Mouse (Mus musculus) left cerebral cortex, adult 18-20 months (tissue): ENCODE results near the gene Ranbp1. TPM values are rescaled to one million over a fixed set of nuclear protein-coding genes. Genes with fewer than 3 reads are reported as not detected.
"Not testable (repeated sequence)": the region's sequence is repeated elsewhere in the genome, so short reads cannot be mapped to it uniquely, and the experiment has no call there.

Experiments
- DNase-seq, 2 experiments: peaks; one replicate each; pipeline ENCODE4 v3.0.0; 2021 to 2022; ENCODE audit warnings: low spot score in 2 of 2, mixed read lengths in 1 of 2
- long read RNA-seq, 2 experiments: library from polyadenylated mRNA; stranded (forward); transcript quantifications; one replicate each; pipeline ENCODE4 v2.0.0; 2021
- total RNA-seq, 2 experiments: library from RNA; stranded (reverse); gene quantifications; 2 replicates each; pipeline ENCODE4 v1.2.3; 2021

Gene Ranbp1
- 10 to 100 TPM; 85.5 to 91.0 TPM for total RNA-seq
- long read RNA-seq, experiment 1, transcript Ranbp1-202 (6 exons, 1,085 nt) = major isoform, 169 of 179 reads
- long read RNA-seq, experiment 1, partial matches to known transcripts = 4 of 179 reads
- long read RNA-seq, experiment 1, other reads (novel, unspliced or antisense) = 6 of 179 reads
- long read RNA-seq, experiment 2, transcript Ranbp1-202 (6 exons, 1,085 nt) = major isoform, 150 of 162 reads
- long read RNA-seq, experiment 2, partial matches to known transcripts = 2 of 162 reads
- long read RNA-seq, experiment 2, other reads (novel, unspliced or antisense) = 10 of 162 reads

DNA sequence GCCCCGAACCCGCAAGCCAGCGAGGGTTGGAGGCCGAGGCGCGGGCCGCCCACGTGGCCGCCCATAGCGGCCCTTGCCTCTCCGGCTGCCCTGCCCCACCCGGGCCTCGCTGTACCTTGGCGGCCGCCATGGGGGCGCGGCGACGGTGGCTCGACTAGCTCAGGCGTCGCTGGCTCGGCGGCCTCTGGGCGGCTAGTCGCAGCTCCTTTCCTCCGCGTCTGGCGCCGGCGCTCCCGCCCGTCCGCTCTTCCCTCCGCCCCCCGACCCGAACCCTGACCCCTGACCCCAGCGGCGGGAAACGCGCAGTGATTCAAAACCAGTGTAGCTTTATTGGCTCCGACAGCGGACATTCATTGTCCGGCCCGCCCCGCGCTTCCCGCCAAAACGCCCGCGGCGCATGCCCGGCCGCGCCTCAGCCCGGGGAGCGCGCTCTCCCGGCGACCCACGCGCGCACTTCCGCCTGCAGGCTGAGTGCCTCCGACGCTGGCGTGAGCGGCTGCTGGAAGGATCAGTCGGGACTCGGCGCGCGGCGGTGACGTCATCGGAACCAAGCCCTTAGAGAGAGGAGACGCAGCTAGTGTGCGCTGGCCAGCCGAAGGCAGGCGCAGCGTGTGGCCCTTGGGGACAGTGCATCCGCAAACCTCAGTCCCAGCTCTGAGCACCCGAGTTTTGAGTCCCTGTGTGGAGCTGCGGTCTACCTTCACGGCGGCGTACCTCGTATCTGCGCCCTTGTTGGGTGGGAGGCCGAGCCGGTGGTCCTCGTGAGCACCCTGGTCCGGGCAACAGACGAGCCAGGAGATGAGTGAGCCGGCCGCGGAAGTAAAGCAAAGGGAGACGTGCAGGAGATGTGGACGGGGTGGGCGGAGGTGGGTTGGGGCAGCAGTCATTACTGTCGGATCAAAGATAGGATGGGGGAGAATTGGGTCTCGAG, at the start of gene Ranbp1, which contains the start of gene Trmt2a:
Ranbp1 (minus strand) TSS at position 300 of the 931 bp plus-strand sequence.
Trmt2a (plus strand) TSS at position 247 of the 931 bp plus-strand sequence.
- peak; percentile 99 for DNase-seq

DNA sequence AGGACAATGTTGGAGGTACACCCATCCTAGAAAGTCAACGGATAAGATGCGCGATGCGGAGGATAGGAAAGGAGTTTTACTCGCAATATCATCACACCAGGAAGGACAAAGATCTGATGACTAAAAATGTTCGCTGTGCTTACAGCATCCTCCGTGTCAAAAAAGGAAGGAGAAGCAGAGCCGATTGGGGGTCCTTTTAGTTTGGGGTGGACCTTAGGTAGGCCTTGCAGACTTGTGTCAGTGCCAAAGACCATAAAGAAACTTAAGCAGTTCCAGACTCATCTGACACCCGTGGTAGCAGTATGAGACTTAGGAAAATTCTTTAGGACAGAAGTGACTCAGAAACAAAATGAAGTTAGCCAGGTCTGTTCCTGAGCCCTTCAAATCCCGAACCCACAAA, 41.1 kb upstream of the Ranbp1 start:
- DNase-seq = not testable (repeated sequence)

DNA sequence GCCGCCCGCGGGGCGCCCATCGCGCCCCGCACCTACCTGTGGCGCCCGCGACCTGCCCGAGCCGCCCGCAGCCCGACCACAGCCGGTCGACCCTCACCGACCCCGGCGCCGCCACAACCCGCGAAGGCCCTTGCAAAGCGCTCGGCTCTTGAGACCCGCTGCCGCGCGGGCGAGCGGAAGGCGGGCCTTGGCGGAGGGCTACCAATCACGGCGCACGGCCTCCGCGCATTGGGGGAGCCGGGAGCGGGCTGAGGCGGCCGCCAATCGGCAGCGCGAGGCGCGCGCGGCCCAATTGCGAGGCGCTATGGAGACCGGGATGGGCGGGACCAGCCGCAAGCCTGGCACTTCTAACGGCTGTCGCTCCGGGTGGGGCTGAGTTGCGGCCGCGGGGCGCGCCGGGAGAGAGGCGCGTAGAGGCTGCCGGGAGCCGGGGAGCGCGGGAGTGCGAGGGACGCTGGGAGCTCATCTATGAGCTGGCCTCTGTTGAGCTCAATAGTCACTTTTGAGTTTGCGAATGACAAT, 40.6 kb upstream of the Ranbp1 start, which contains the start of gene Dgcr8:
Dgcr8 (minus strand) TSS at position 180 of the 522 bp plus-strand sequence.
- peak; percentile 96 to 99 for DNase-seq

DNA sequence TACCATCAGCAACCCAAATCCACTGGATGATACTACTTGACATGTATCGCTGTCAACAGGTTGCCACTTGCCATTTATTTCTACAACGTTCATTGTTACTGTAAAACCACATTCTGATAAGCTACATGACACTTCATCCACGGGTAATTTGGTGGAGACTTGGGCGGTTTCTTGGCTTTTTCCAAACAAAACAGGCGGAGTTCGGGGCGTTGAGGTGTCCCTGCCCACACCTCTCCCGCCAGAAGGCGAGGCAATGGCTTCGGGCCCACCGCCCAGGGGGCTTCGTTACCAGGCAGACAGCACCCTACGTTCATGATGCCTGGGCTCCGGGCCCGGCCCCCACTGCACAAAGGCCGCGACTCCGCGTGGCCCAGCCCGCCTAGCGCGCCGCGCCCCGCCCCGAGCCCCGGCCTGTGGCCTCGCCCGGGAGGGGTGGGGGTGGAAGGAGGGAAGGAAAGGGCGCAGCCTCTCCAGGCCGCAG, 40.1 kb upstream of the Ranbp1 start:
- DNase-seq = no peak

DNA sequence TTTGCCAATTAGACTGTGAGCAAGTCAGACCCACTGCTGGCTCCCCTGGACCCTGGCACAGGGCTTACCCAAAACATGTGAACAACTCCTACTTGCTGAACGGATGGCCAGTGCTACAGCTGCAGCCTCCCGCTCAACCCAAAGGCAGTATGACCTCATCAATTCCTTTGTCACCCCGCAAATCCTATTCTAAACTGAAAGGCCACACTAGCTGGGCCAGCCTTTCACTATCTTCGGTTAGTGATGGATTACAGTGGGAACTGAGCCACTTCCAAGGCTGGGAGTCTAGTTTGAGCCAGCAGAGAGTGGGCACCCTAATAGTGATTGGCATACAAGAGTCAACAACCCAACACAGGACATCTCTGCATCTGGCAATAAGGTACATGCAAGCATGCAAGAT, 39.6 kb upstream of the Ranbp1 start:
- DNase-seq = no peak

DNA sequence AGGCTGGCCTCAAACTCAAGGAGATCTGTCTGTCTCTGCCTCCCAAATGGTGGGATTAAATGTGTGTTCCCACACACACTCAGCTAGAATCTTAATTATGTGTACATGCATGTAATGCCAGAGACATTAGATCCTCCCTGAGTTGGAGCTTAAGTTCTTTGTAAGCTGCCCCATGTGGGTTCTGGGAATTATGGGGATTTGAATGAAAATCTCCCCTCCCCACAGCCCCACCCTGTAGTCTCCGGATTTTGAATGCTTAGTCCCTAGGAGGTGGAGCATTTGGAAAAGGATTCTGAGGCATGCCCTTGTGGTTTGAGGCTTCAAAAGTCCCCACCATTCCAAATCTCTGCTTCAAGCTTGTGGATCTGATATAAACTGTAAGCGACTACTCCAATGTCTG, 26.6 kb upstream of the Ranbp1 start:
- no peak for DNase-seq

DNA sequence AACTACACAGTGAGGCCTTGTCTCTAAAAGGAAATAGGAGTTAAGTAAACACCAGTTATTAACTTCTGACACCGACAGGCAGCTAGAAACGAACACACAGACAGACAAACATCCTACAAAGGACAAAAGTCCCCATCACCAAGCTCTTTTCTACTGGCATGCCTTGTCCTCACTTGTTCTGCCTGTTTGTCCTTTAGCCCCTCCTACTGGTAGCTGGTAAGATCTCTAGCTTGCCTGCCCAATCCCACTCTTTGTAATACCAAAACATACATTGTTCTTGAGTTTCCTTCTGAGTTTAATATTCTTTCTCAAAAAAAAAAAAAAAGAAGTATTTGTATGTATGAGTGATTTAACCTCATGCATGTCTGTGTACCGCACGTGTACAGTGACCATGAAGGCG, 19.6 kb upstream of the Ranbp1 start:
- DNase-seq = no peak

DNA sequence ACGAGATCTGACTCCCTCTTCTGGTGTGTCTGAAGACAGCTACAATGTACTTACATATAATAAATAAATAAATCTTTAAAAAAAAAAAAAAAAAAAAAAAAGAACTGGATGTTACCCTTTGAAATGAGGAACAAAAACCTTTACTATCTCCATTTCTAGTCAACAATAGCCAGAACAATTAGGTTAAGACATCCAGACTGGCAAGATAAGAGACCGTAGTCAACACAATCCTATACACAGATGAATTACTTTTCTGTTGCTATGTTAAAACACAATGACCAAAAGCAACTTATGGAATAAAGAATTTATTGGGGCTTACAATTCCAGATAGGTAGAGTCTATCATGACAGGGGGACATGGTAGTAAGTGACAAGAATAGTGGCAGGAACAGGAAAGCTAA, 16.5 kb upstream of the Ranbp1 start:
- no peak for DNase-seq

DNA sequence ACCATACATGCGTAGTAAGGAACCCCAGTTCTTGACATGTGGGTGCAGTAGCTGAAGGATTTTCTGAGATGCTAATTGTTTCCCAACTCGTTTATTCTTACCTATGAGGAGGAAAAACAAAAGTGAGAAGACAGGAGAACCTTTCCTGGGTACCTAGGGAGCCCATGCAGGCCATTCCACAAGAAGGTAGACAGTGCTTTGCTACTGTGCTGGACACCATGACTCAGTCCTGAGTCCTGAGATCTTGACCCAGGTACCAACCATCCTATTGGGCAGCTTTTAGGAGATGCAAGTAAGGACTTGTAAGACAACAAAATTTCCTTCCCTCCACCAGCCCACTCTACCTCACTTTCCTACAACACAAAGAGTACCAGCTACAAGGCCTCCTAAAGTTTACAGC, 9.7 kb upstream of the Ranbp1 start, which contains the start of gene Gm49776:
Gm49776 (minus strand) TSS at position 101 of the 400 bp plus-strand sequence.
- DNase-seq = no peak

DNA sequence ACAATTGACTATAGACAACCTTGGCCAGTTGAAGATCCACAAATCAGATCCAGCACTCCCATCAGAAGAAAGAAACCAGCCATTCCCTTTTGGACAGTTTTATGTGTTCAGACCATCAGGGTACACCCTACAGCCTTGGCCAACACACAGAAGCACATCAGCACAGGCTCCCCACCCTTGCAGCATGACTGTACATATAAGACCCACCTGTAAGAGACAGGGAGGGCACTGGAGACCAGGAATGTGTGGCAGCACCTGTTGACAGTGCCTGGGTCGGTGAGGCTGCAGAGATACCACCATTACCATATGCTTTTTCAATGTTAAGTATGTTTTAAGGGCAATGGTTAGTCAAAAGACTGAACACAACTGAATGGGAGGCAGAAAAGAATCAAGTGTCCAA, 5.3 kb upstream of the Ranbp1 start:
- DNase-seq = no peak

DNA sequence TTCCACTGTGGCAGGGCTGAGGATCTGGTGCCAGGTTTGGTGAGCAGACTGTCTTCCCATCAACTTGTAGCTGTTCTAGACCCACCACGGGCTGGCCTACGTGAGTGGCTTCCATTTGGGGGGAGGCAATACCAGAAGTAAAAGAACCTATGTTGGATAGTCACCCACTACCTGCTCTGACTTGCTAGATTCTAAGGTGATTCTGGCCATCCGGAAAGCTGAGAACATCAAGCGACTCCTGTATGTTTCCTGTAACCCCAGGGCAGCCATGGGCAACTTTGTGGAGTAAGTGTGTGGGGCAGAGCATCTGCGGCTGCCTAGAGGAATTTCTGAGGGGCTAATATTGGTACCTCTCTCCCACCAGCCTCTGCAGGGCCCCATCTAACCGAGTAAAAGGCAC, 4.2 kb upstream of the Ranbp1 start:
- no peak for DNase-seq

DNA sequence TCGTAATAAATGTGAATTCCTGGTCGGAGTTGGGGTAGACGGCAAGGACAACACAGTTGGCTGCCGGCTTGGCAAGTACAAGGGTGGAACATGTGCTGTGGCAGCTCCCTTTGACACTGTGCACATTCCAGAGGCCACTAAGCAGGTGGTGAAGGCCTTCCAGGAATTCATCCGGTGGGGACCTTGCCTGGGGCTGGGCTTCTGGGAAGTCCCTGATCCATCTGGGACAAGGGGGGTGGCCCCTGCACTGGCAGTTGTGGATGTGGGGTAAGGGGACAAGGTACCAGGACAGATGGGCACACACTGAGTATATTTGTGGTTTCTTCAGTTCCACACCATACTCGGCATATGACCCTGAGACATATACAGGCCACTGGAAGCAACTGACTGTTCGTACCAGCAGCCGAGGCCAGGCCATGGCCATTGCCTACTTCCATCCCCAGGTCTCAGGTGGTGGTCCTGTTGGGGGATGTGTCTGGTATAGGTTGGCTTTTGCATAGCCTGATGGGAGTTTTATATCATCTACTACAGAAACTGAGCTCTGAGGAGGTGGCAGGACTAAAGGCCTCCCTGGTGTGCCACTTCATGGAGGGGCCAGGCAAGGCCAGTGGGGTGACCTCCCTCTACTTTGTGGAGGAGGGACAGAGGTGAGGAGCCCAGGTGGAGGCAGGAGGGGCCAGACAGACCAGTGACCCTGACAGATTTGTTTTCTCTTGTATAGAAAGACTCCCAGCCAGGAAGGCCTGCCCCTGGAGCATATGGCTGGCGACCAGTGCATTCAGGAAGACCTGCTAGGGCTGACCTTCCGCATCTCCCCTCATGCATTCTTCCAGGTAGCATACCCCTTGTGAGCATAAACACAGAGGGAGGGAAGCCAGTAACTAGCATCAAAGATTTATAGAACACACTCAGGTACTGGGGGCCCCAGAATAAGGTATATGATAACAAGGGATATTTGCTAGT, 2.6 kb upstream of the Ranbp1 start:
- no peak for DNase-seq

DNA sequence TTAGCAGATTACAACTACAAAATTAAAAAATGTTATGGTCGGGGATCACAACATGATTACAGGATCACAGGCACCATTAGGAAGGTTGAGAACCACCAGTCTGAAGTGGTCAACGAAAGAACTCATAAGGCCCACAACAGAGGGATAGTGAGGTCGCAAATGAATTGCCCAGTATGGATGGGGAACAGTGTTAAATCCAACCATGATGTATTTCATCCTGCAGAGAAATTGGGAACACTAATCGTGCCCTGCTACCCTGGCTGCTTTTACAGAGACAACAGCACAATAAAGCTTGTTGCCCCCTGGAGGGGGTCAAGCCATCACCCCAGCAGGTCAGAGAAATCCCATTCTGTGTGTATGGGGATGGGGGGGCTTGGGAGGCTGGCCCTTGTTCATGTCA, 1.7 kb upstream of the Ranbp1 start:
- DNase-seq = no peak

DNA sequence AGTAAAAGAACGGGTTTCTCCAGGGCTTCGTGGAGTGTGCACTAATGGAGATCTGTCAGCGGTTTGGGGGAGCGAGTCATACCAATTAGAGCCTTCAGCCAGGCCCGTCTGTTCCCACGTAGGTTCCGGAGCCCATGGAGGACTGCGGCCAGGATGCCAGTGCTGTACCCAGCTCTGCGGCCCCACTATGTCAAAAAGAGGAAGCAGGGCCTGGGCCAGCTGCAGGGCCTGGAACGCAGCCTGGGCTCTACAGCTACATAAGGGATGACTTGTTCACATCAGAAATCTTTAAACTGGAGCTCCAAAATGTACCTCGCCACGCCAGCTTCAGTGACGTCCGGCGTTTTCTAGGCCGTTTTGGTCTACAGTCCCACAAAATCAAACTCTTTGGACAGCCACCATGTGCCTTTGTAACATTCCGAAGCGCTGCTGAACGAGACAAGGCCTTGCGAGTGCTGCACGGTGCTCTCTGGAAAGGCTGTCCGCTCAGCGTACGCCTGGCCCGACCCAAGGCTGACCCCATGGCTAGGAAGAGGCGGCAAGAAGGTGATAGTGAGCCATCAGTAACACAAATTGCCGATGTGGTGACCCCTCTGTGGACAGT, 934 bp upstream of the Ranbp1 start:
- peak; percentile 34 to 43 for DNase-seq

DNA sequence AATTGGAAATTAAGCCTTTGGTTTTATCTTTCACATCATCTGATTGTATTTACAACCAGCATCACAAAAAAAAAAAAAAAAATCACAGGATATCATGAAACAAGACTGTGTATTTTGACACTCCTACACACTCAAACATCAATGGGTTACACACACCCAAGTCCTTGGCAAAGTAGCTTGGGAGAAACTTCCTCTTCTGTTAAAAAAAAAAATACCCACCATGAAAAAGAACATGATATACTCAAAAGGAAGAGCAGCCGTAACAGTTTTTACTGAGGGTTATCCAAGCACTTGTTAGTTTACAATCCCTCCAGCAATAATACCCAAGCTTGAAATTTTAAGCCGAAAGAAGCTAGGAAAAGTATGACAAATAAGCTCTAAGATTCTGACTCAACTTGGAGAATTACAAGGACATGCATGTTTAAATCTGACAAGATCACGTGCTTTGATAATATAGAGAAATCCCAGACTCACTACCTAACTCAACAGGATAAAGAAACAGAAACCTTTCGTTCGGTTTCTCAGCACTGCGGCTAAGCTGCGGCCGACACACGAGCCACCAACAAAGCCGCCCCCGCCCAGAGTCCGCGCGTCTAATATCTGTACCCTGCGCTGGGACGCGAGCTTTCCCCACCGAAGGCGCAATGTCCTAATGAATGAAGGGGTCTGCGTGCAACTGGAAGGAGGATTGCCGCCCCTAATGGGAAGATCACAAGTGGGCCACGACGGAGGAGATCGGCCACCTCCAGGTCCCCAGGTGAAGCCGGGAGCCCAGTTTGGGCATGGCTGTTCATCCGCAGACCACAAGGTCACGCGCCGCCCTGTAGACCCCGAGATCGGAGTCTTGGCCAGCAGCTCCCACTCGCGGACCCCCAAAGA, 772 bp downstream of the Ranbp1 start:
- DNase-seq = no peak

DNA sequence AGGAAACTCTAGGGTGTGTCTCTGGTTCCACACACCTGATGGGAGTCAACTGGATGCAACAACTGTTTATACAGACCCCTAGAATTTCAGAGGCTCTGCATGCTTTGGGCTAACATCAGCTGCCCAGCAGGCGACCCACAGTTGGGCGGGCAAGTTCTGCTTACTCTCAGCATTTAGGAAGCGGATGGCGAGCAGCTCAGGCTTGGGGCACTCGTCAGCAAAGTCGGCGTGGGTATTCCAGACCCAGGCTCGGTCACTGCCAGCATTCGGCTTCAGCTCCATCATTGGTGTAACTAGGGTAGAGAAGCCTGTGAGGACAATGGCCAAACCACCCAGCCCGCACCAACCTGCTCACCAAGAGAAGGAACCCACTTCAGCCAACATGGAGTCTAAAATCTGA, 7.0 kb downstream of the Ranbp1 start:
- DNase-seq = no peak

DNA sequence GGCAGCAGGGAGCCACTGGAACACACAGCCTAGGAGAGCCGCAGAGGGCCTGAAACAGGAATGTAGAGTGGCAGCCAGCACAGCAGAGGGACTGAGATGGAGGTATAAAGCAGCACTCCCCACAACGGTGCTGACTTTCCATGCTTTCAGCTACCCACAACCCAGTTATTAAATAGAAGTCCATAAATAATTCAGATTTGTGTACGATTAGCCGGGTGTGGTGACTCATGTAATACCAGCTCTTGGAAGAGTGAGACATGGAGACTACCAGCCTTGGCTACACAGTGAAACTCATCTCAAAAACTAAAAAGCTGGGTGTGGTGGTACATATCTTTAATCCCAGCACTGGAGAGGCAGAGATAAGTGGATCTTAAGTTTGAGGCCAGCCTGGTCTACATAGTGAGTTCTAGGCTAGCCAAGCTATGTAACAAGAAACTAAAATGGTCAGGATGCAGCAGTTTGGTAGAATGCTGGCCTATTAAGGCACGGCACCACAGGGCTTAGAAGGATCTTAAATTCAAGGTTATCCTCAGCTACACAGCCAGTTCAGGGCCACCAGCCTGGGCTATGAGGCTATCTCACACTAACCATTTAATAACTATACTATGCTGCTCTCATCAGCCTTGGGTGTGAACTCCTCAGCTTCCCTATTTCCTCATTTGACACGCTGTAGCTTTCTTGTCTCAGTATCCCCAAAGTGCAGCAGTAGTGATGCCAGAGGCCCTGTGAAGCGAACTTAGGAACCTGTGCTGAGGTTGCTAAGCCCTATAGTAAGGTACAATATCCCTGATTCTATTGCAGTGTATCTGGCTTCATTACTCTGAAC, 11.6 kb downstream of the Ranbp1 start:
- no peak for DNase-seq

DNA sequence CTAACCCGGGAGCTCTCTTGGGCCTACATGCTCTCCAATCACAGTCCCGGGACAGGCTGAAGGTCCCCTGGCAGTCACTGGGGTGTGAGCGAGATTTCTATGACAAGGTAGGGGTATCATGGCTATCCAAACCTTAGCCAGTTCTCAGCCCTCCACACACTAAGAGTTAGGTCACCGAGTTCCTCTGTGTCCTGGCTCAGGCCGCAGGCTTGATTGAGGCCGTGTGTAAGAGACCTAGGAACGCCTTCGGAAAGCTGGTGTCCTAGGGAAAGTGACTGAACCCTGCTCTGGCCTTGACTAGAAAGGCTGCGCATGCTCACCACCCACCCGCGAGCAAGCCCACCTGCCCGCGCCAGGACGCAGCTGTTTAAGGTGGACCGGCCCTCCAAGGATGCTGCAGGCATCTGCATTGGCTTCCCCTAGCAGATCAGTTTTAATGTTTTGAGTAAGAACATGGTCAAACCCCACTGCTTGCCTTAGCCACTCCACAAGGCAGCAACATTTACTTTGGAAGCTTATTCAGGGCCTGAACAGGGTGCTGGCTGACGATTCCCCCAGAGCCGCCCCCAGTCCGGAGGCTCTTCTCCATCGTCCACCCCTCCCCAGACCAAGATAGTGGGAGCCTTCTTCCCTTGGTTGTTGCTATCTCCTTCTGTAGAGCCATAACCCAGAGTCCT, 13.0 kb downstream of the Ranbp1 start:
- DNase-seq = peak; percentile 64 to 76
